Mouse (Mus musculus) myocyte (in vitro differentiated cells): Measurements from ENCODE around the gene Kbtbd13. TPM values are rescaled to one million over a fixed set of nuclear protein-coding genes. Genes with fewer than 3 reads are reported as not detected.

Experiments
- H3K27me3 ChIP-seq: one replicate; pipeline ENCODE4 v1.6.1; 2011; ENCODE audit not compliant: control insufficient read depth, insufficient read depth, insufficient read length
- H3K36me3 ChIP-seq: one replicate; pipeline ENCODE4 v1.6.1; 2011; ENCODE audit not compliant: control insufficient read depth, insufficient read depth
- H3K4me2 ChIP-seq: one replicate; pipeline ENCODE4 v1.6.1; 2011; ENCODE audit warnings: low read depth, control low read depth
- H3K4me3 ChIP-seq: one replicate; pipeline ENCODE4 v1.5.1; 2011; ENCODE audit warnings: mild to moderate bottlenecking, control low read depth, moderate library complexity
- H3K79me2 ChIP-seq: one replicate; pipeline ENCODE4 v1.6.1; 2011; ENCODE audit not compliant: control insufficient read depth, insufficient read depth
- H3ac ChIP-seq: one replicate; pipeline ENCODE4 v1.6.1; 2011; ENCODE audit not compliant: control insufficient read depth, insufficient read length
- CEBPB ChIP-seq: IDR thresholded peaks from 2 replicates; pipeline ENCODE4 v1.6.1; 2011; ENCODE audit warnings: mild to moderate bottlenecking, moderate library complexity; ENCODE audit not compliant: poor library complexity, insufficient read depth, severe bottlenecking
- E2F4 ChIP-seq: IDR thresholded peaks from one replicate; pipeline ENCODE4 v1.6.1; 2011; ENCODE audit warnings: mild to moderate bottlenecking, control low read depth, moderate library complexity; ENCODE audit not compliant: insufficient read depth
- MAX ChIP-seq: IDR thresholded peaks from one replicate; pipeline ENCODE4 v1.6.1; 2011; ENCODE audit warnings: low read depth, mild to moderate bottlenecking, control low read depth
- MYOD1 ChIP-seq, 3 experiments: IDR thresholded peaks; one replicate each; pipeline ENCODE4 v1.6.1; 2011; ENCODE audit warnings: control low read depth in 2 of 3, low read depth in 2 of 3, mild to moderate bottlenecking in 2 of 3, moderate library complexity in 1 of 3; ENCODE audit not compliant: insufficient read length in 2 of 3, control insufficient read depth in 1 of 3
- MYOG ChIP-seq, 3 experiments: IDR thresholded peaks; one replicate each; pipeline ENCODE4 v1.6.1; 2011; ENCODE audit warnings: control low read depth in 2 of 3, low read depth in 2 of 3, mild to moderate bottlenecking in 2 of 3; ENCODE audit not compliant: insufficient read length in 2 of 3, control insufficient read depth in 1 of 3, insufficient read depth in 1 of 3
- POLR2A ChIP-seq: IDR thresholded peaks from one replicate; pipeline ENCODE4 v1.6.1; 2011; ENCODE audit warnings: low read depth, mild to moderate bottlenecking, control low read depth, moderate library complexity; ENCODE audit not compliant: insufficient read length
- POLR2AphosphoS2 ChIP-seq: IDR thresholded peaks from one replicate; pipeline ENCODE4 v1.6.1; 2011; ENCODE audit warnings: low read depth, control low read depth; ENCODE audit not compliant: insufficient read length
- REST ChIP-seq: IDR thresholded peaks from one replicate; pipeline ENCODE4 v1.6.1; 2011; ENCODE audit warnings: mild to moderate bottlenecking, control low read depth, moderate library complexity; ENCODE audit not compliant: insufficient read depth, insufficient read length
- SRF ChIP-seq: IDR thresholded peaks from one replicate; pipeline ENCODE4 v1.6.1; 2011; ENCODE audit warnings: low read depth; ENCODE audit not compliant: control insufficient read depth, insufficient read length
- TCF12 ChIP-seq: IDR thresholded peaks from one replicate; pipeline ENCODE4 v1.6.1; 2011; ENCODE audit warnings: mild to moderate bottlenecking, control low read depth; ENCODE audit not compliant: poor library complexity, insufficient read depth, severe bottlenecking
- TCF3 ChIP-seq: IDR thresholded peaks from one replicate; pipeline ENCODE4 v1.6.1; 2011; ENCODE audit warnings: low read depth, control low read depth; ENCODE audit not compliant: insufficient read length
- USF1 ChIP-seq: IDR thresholded peaks from one replicate; pipeline ENCODE4 v1.6.1; 2011; ENCODE audit warnings: low read depth, mild to moderate bottlenecking, control low read depth, moderate library complexity
- polyA plus RNA-seq: library from polyadenylated mRNA; unstranded; fragments of >200 nt; fragmentation: generic; extraction: Trizol; gene quantifications from one replicate; pipeline ENCODE4 v1.2.1, GENCODE M21; 2012; ENCODE audit warnings: missing spikeins

The Kbtbd13 gene
- polyA plus RNA-seq, 1 experiment: 0.31 TPM

- H3K4me3 ChIP-seq: no peak overlapping the region
- peaks cover 30% of the 10 kb centered on the region for H3K27me3 ChIP-seq
- no peaks in the 10 kb centered on the region for H3K36me3 ChIP-seq
- H3K79me2 ChIP-seq: no peaks in the 10 kb centered on the region
- no peak overlapping the region for H3ac ChIP-seq
- H3K4me2 ChIP-seq: no peak overlapping the region
- TF ChIP-seq USF1 (no peak), REST (no peak), MYOD1 (IDR thresholded peaks at IDR 0.05; ENCODE audit: control insufficient read depth in 1 of 3, insufficient read length in 2 of 3, low read depth in 2 of 3) (no peak)
These were observed 4.9 kb downstream of the Kbtbd13 start for GRCm38 (mm10) chr9:65386373-65387140.

- Histone ChIP-seq H3K4me3 (no peak overlapping the region), H3K4me2 (no peak overlapping the region), H3K79me2 (no peaks in the 10 kb centered on the region), H3ac (no peak overlapping the region), H3K36me3 (no peaks in the 10 kb centered on the region), H3K27me3 (peaks cover 11% of the 10 kb centered on the region)
- no peak for TF ChIP-seq TCF12
- TF ChIP-seq CEBPB: no peak
- no peak for TF ChIP-seq USF1
- TF ChIP-seq MAX: no peak
- TF ChIP-seq POLR2AphosphoS2: no peak
- no peak for TF ChIP-seq REST
- no peak for TF ChIP-seq MYOG (IDR thresholded peaks at IDR 0.05; ENCODE audit: control insufficient read depth in 1 of 3, insufficient read depth in 1 of 3, insufficient read length in 2 of 3, low read depth in 2 of 3)
- TF ChIP-seq E2F4: no peak
- no peak for TF ChIP-seq SRF
- TF ChIP-seq POLR2A: no peak
- no peak for TF ChIP-seq TCF3
- TF ChIP-seq MYOD1 (IDR thresholded peaks at IDR 0.05; ENCODE audit: control insufficient read depth in 1 of 3, insufficient read length in 2 of 3, low read depth in 2 of 3): no peak
These were observed 7.2 kb downstream of the Kbtbd13 start for GRCm38 (mm10) chr9:65384276-65384675.

GRCm38 (mm10) chr9:65382751-65383097 lies 8.7 kb downstream of the Kbtbd13 start:
- Histone ChIP-seq H3K4me3 (no peak overlapping the region), H3ac (no peak overlapping the region), H3K27me3 (no peaks in the 10 kb centered on the region), H3K36me3 (no peaks in the 10 kb centered on the region), H3K79me2 (no peaks in the 10 kb centered on the region), H3K4me2 (no peak overlapping the region)
- no peak for TF ChIP-seq CEBPB
- no peak for TF ChIP-seq TCF12
- TF ChIP-seq POLR2AphosphoS2: no peak
- no peak for TF ChIP-seq SRF
- TF ChIP-seq MYOD1 (IDR thresholded peaks at IDR 0.05; ENCODE audit: control insufficient read depth in 1 of 3, insufficient read length in 2 of 3, low read depth in 2 of 3): no peak
- no peak for TF ChIP-seq USF1
- no peak for TF ChIP-seq MYOG (IDR thresholded peaks at IDR 0.05; ENCODE audit: control insufficient read depth in 1 of 3, insufficient read depth in 1 of 3, insufficient read length in 2 of 3, low read depth in 2 of 3)
- no peak for TF ChIP-seq TCF3
- no peak for TF ChIP-seq MAX
- TF ChIP-seq POLR2A: no peak
- no peak for TF ChIP-seq E2F4
- TF ChIP-seq REST: no peak

GRCm38 (mm10) chr9:65382031-65382750 lies 9.3 kb downstream of the Kbtbd13 start:
- Histone ChIP-seq H3K4me2 (no peak overlapping the region), H3K79me2 (no peaks in the 10 kb centered on the region), H3K27me3 (no peaks in the 10 kb centered on the region), H3K36me3 (no peaks in the 10 kb centered on the region), H3ac (no peak overlapping the region), H3K4me3 (no peak overlapping the region)
- TF ChIP-seq MAX: no peak
- TF ChIP-seq REST: no peak
- TF ChIP-seq MYOD1 (IDR thresholded peaks at IDR 0.05; ENCODE audit: control insufficient read depth in 1 of 3, insufficient read length in 2 of 3, low read depth in 2 of 3): no peak
- no peak for TF ChIP-seq TCF12
- no peak for TF ChIP-seq POLR2A
- no peak for TF ChIP-seq TCF3
- no peak for TF ChIP-seq MYOG (IDR thresholded peaks at IDR 0.05; ENCODE audit: control insufficient read depth in 1 of 3, insufficient read depth in 1 of 3, insufficient read length in 2 of 3, low read depth in 2 of 3)
- no peak for TF ChIP-seq POLR2AphosphoS2
- TF ChIP-seq USF1: no peak
- TF ChIP-seq E2F4: no peak
- TF ChIP-seq SRF: no peak
- TF ChIP-seq CEBPB: no peak

- no peak overlapping the region for H3K4me3 ChIP-seq
- H3K4me2 ChIP-seq: peak overlapping the region; percentile 36
- TF ChIP-seq CEBPB: no peak
- TF ChIP-seq MYOD1 (IDR thresholded peaks at IDR 0.05; ENCODE audit: control insufficient read depth in 1 of 3, insufficient read length in 2 of 3, low read depth in 2 of 3): peak; percentile 45 to 93 (median 58)
- peak; percentile 66 to 94 (median 80) for TF ChIP-seq MYOG (IDR thresholded peaks at IDR 0.05; ENCODE audit: control insufficient read depth in 1 of 3, insufficient read depth in 1 of 3, insufficient read length in 2 of 3, low read depth in 2 of 3)
- no peaks in the 10 kb centered on the region for H3K79me2 ChIP-seq
- H3ac ChIP-seq: no peak overlapping the region
- H3K36me3 ChIP-seq: no peaks in the 10 kb centered on the region
- no peaks in the 10 kb centered on the region for H3K27me3 ChIP-seq
These were observed 10.3 kb downstream of the Kbtbd13 start for GRCm38 (mm10) chr9:65381017-65381590.
